ENCODE assay signal across 17 mouse cellular contexts in genomic region chr5:90492440-90492839, GRCm38 (mm10). TPM values are rescaled to one million over a fixed set of nuclear protein-coding genes. Genes with fewer than 3 reads are reported as not detected.
DNase-seq lines count a peak whose midpoint lies in the region; ATAC-seq and TF ChIP-seq lines count a peak whose summit lies in the region.
"Had no signal": no experiment of that assay in that cellular context is flagged by ENCODE, and none has a peak within 500 bp of the region (broad histone marks: within the 10 kb centered on the region; RNA-seq: fewer than 3 reads in every experiment).

No protein-coding gene starts in this region.

- no peak overlapping the region for H3K9ac ChIP-seq in liver, embryonic 14.5 days (replicated peaks)
- H3K9ac ChIP-seq: forebrain, embryonic 12.5 days had no signal

- no peak for TF ChIP-seq EP300 in liver, embryonic 14.5 days (IDR thresholded peaks at IDR 0.05; ENCODE audit: low read depth)

- no peaks in the 10 kb centered on the region for H3K9me3 ChIP-seq in liver, embryonic 14.5 days (ENCODE audit: control insufficient read depth, low read length)
- H3K9me3 ChIP-seq: forebrain, embryonic 12.5 days; G1E had no signal

- H3K36me3 ChIP-seq in liver, embryonic 14.5 days (replicated peaks; ENCODE audit: control insufficient read depth, insufficient read depth, low read depth) = no peaks in the 10 kb centered on the region
- H3K36me3 ChIP-seq: forebrain, embryonic 12.5 days; G1E had no signal

- H3K27ac ChIP-seq in liver, embryonic 14.5 days = no peak overlapping the region
- H3K27ac ChIP-seq in layer of hippocampus, adult 2 months = no peak overlapping the region
- H3K27ac ChIP-seq: forebrain, embryonic 12.5 days; heart, adult 2 months had no signal

- no peak for TF ChIP-seq CTCF in liver, embryonic 14.5 days (IDR thresholded peaks at IDR 0.05; ENCODE audit: low read depth)
- TF ChIP-seq CTCF in layer of hippocampus, adult 2 months (conservative IDR thresholded peaks at IDR 0.05) = no peak

- peaks cover 0 to 4% of the 10 kb centered on the region in 2 experiments; a peak in 2 of 4 replicates for H3K4me1 ChIP-seq in liver, embryonic 14.5 days (replicated peaks; ENCODE audit: control insufficient read depth in 2 of 2, insufficient read depth in 2 of 2, low read length in 1 of 2)
- H3K4me1 ChIP-seq: forebrain, embryonic 12.5 days had no signal

- no peaks in the 10 kb centered on the region for H3K27me3 ChIP-seq in liver, embryonic 14.5 days (ENCODE audit: control insufficient read depth, insufficient read depth, low read length)
- H3K27me3 ChIP-seq: forebrain, embryonic 12.5 days had no signal

- no peak for ATAC-seq in liver, embryonic 14.5 days (ENCODE audit: insufficient read depth)

- H3K4me2 ChIP-seq in liver, embryonic 14.5 days (ENCODE audit: low read depth) = peak overlapping the region; percentile 20; the same call in 1 of the 2 replicates
- H3K4me2 ChIP-seq: forebrain, embryonic 12.5 days had no signal

- WGBS in liver, embryonic 14.5 days (ENCODE audit: insufficient replicate concordance) = 48% methylated on average over 9 of the region's 9 CpGs

- H3K4me3 ChIP-seq in liver, embryonic 14.5 days (ENCODE audit: insufficient read depth in 1 of 2, low read depth in 2 of 2, low read length in 2 of 2) = peak overlapping the region; percentile 24 to 29; a peak in 3 of 4 replicates
- no peak overlapping the region for H3K4me3 ChIP-seq in layer of hippocampus, adult 2 months
- H3K4me3 ChIP-seq: forebrain, embryonic 12.5 days; heart, adult 2 months had no signal

- DNase-seq in kidney, adult 9 months = peak; percentile 20
- no peak for DNase-seq in kidney, adult 11 months
- DNase-seq in T-cell, adult 2 months (ENCODE audit: low spot score) = peak; percentile 75
- DNase-seq in liver, embryonic 14.5 days (ENCODE audit: low read depth in 3 of 3, low spot score in 3 of 3) = no peak
- DNase-seq in thymus, postnatal 0 days (ENCODE audit: low spot score) = peak; percentile 69
- no peak for DNase-seq in embryo, embryonic 10.5 days (ENCODE audit: low spot score)
- no peak for DNase-seq in layer of hippocampus, adult 2 months (ENCODE audit: low spot score in 2 of 2)
- no peak for DNase-seq in adrenal gland, postnatal 14 days
- DNase-seq: adrenal gland, postnatal 36 days; cerebellum, postnatal 25 days; lung, adult 2 months; right cerebral cortex, adult 18-20 months had no signal

RNA-seq across cellular contexts. Expression of gene Afp, which starts 1.9 kb away (rescaled TPM):
- 4,562 and 11,484 TPM in 2 replicates for polyA plus RNA-seq in liver, embryonic 14.5 days (2012; rRNA removed)
- polyA plus RNA-seq in liver, embryonic 14.5 days (2014; fragmentation: Nextera tagmentation; extraction: Ambion mirVana) = 8,021 and 8,530 TPM in 2 replicates
- 3.1 TPM in 2 replicates for polyA plus RNA-seq in thymus, postnatal 0 days (2015; fragmentation: Nextera tagmentation; extraction: Ambion mirVana)
- not detected for total RNA-seq in layer of hippocampus, adult 2 months (2021)
- 0.86 and 3.6 TPM in 2 replicates for total RNA-seq in adrenal gland, postnatal 14 days (2021)
- total RNA-seq: adrenal gland, postnatal 36 days; heart, adult 2 months; layer of hippocampus, adult 18-20 months; midbrain, postnatal 0 days had no signal
- polyA plus RNA-seq: forebrain, embryonic 12.5 days; G1E; heart, adult 2 months had no signal

RNA-seq across cellular contexts. Expression of gene Afm, which starts 26.3 kb away (rescaled TPM):
- polyA plus RNA-seq in liver, embryonic 14.5 days (2012; rRNA removed) = 8.9 and 11.1 TPM in 2 replicates
- 16.8 and 19.0 TPM in 2 replicates for polyA plus RNA-seq in liver, embryonic 14.5 days (2014; fragmentation: Nextera tagmentation; extraction: Ambion mirVana)
- polyA plus RNA-seq in thymus, postnatal 0 days (2015; fragmentation: Nextera tagmentation; extraction: Ambion mirVana) = not detected in 2 replicates
- total RNA-seq in layer of hippocampus, adult 2 months (2021) = not detected
- 3.2 and 58.8 TPM in 2 replicates for total RNA-seq in adrenal gland, postnatal 14 days (2021)
- total RNA-seq: G1E; heart, adult 2 months; layer of hippocampus, adult 18-20 months; midbrain, postnatal 0 days had no signal
- polyA plus RNA-seq: forebrain, embryonic 12.5 days; G1E; heart, adult 2 months; lung, adult 2 months; midbrain, postnatal 0 days had no signal

RNA-seq across cellular contexts. Expression of gene Alb, which starts 31.7 kb away (rescaled TPM):
- polyA plus RNA-seq in liver, embryonic 14.5 days (2012; rRNA removed) = 9,059 and 10,825 TPM in 2 replicates
- polyA plus RNA-seq in liver, embryonic 14.5 days (2014; fragmentation: Nextera tagmentation; extraction: Ambion mirVana) = 3,181 and 3,484 TPM in 2 replicates
- 0.17 and 0.49 TPM in 2 replicates for polyA plus RNA-seq in thymus, postnatal 0 days (2015; fragmentation: Nextera tagmentation; extraction: Ambion mirVana)
- total RNA-seq in layer of hippocampus, adult 2 months (2021) = not detected
- 648 and 11,382 TPM in 2 replicates for total RNA-seq in adrenal gland, postnatal 14 days (2021)
- total RNA-seq: G1E; heart, adult 2 months; layer of hippocampus, adult 18-20 months had no signal
- polyA plus RNA-seq: forebrain, embryonic 12.5 days; G1E had no signal

Comparison
In these comparisons a context has a peak if more than half of its experiments do, and no peak if none do; other contexts are left out.
1. DNase-seq: peak in kidney, adult 9 months (single experiment), T-cell, adult 2 months (single experiment) and thymus, postnatal 0 days (single experiment); none in kidney, adult 11 months (single experiment), liver, embryonic 14.5 days (0 of 3), embryo, embryonic 10.5 days (single experiment), layer of hippocampus, adult 2 months (0 of 2) and adrenal gland, postnatal 14 days (single experiment).
2. RNA of gene Alb, which starts 31.7 kb away (total RNA-seq): 648 to 11,382 TPM in adrenal gland, postnatal 14 days; not detected in layer of hippocampus, adult 2 months; every median in the first group is over 100 times any median in the second.